Mouse (Mus musculus) lung, adult 2 months (tissue): Measurements from ENCODE around the gene Ranbp17.
A peak's percentile ranks its signal among the peaks of the same experiment; 100 is the strongest.

Source experiments
- CTCF ChIP-seq: fragments of 200-500 bp; IDR thresholded peaks from 2 replicates; pipeline ENCODE4 v1.5.1; 2011; ENCODE audit warnings: mild to moderate bottlenecking, low read length, control low read depth; ENCODE audit not compliant: insufficient read depth
- POLR2A ChIP-seq: fragments of 200-500 bp; IDR thresholded peaks from 2 replicates; pipeline ENCODE4 v1.6.1; 2011; ENCODE audit warnings: low read depth, mild to moderate bottlenecking, control low read depth, low read length, borderline replicate concordance; ENCODE audit errors: extremely low read depth

- peak; percentile 97 for TF ChIP-seq POLR2A
- no peak for TF ChIP-seq CTCF
Observed at GRCm38 (mm10) chr11:33162998-33163506, 350.5 kb downstream of the Ranbp17 start, which contains the start of gene Npm1.
